Mouse (Mus musculus) midbrain, embryonic 10.5 days (tissue): ENCODE data around the gene Gm42669. TPM values are rescaled to one million over a fixed set of nuclear protein-coding genes. Genes with fewer than 3 reads are reported as not detected.

ENCODE experiments used
- DNase-seq: peaks from one replicate; pipeline ENCODE4 v3.0.0-alpha.2; 2017; ENCODE audit warnings: low spot score
- H3K27ac ChIP-seq: fragments of 300-500 bp; sonication (generic); replicated peaks from 2 replicates; pipeline ENCODE4 v1.5.1; 2016; ENCODE audit warnings: mild to moderate bottlenecking
- H3K27me3 ChIP-seq: fragments of 300-500 bp; sonication (generic); 2 replicates; pipeline ENCODE4 v1.6.1; 2016; ENCODE audit warnings: low read depth, mild to moderate bottlenecking; ENCODE audit not compliant: poor library complexity, severe bottlenecking
- H3K36me3 ChIP-seq: fragments of 300-500 bp; sonication (generic); 2 replicates; pipeline ENCODE4 v1.6.1; 2016; ENCODE audit warnings: mild to moderate bottlenecking, moderate library complexity
- H3K4me1 ChIP-seq: fragments of 300-500 bp; sonication (generic); 2 replicates; pipeline ENCODE4 v1.6.1; 2016
- H3K4me3 ChIP-seq: fragments of 300-500 bp; sonication (generic); 2 replicates; pipeline ENCODE4 v1.5.1; 2016; ENCODE audit warnings: mild to moderate bottlenecking, moderate library complexity
- H3K9me3 ChIP-seq: fragments of 300-500 bp; sonication (generic); replicated peaks from 2 replicates; pipeline ENCODE4 v1.6.1; 2016; ENCODE audit warnings: mild to moderate bottlenecking
- WGBS: fragments of 180-500 bp; shearing (Covaris S2); methylation state at CpG from one replicate; pipeline ENCODE4 v1.1.7; 2016; 5-methylcytosine and 5-hydroxymethylcytosine counted together
- polyA plus RNA-seq: library from polyadenylated mRNA; unstranded; fragments of >200 nt; fragmentation: Nextera tagmentation; extraction: Ambion mirVana; gene quantifications from 2 replicates; pipeline ENCODE4 v1.2.1, GENCODE M21; 2016

Gm42669 gene
- polyA plus RNA-seq, 1 experiment from 2014 or later, result 0.15 TPM

- Histone ChIP-seq H3K27me3 (no peaks in the 10 kb centered on the region), H3K27ac (no peak overlapping the region), H3K4me1 (peaks cover 19% of the 10 kb centered on the region), H3K36me3 (peaks cover 11% of the 10 kb centered on the region), H3K4me3 (no peak overlapping the region), H3K9me3 (no peaks in the 10 kb centered on the region)
- no peak for DNase-seq
- 73% methylated on average over 5 of the region's 5 CpGs for WGBS
Observed at GRCm38 (mm10) chr5:107498806-107499310, 8.6 kb upstream of the Gm42669 start.

GRCm38 (mm10) chr5:107499891-107500535 is 7.4 kb upstream of the Gm42669 start:
- Histone ChIP-seq H3K36me3 (peaks cover 10% of the 10 kb centered on the region), H3K27me3 (no peaks in the 10 kb centered on the region), H3K9me3 (no peaks in the 10 kb centered on the region), H3K4me1 (peaks cover 19% of the 10 kb centered on the region), H3K4me3 (no peak overlapping the region), H3K27ac (no peak overlapping the region)
- WGBS, result 93% methylated on average over 5 of the region's 5 CpGs
- no peak for DNase-seq

DNA sequence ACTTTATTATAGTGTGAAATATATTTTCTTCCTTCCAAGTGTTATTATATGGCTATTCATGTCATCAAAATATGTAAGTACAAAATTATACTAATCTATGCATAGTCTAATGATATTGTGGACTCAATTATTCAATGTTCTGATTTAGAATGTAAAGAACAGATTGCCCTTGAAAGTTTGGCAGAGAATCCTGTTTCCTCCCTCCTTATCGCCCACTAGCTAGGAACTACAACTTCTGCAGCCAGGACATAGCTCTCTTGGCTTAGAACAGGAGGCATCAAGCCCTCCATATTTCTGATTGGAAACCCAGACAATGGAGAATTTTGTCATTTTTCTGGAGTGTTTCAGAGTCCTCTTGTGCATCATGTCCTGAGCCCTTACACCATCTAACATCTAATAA is 6.7 kb upstream of the Gm42669 start:
- Histone ChIP-seq H3K9me3 (no peaks in the 10 kb centered on the region), H3K36me3 (peaks cover 10% of the 10 kb centered on the region), H3K27me3 (no peaks in the 10 kb centered on the region), H3K27ac (no peak overlapping the region), H3K4me3 (no peak overlapping the region), H3K4me1 (peaks cover 19% of the 10 kb centered on the region)
- DNase-seq, result no peak
- 90% methylated on average over 1 of the region's 1 CpGs for WGBS

GRCm38 (mm10) chr5:107510503-107510902 is 3.1 kb downstream of the Gm42669 start:
- Histone ChIP-seq H3K4me1 (no peaks in the 10 kb centered on the region), H3K27ac (no peak overlapping the region), H3K27me3 (no peaks in the 10 kb centered on the region), H3K36me3 (peaks cover 11% of the 10 kb centered on the region), H3K9me3 (no peaks in the 10 kb centered on the region), H3K4me3 (no peak overlapping the region)
- 88% methylated on average over 10 of the region's 10 CpGs for WGBS
- DNase-seq, result no peak

- Histone ChIP-seq H3K4me3 (no peak overlapping the region), H3K9me3 (no peaks in the 10 kb centered on the region), H3K4me1 (no peaks in the 10 kb centered on the region), H3K27ac (no peak overlapping the region), H3K36me3 (peaks cover 11% of the 10 kb centered on the region), H3K27me3 (no peaks in the 10 kb centered on the region)
- no peak for DNase-seq
- WGBS, result 57% methylated on average over 2 of the region's 2 CpGs
Observed at GRCm38 (mm10) chr5:107511326-107511725, 3.9 kb downstream of the Gm42669 start.

GRCm38 (mm10) chr5:107513583-107513982 is 6.2 kb downstream of the Gm42669 start:
- H3K27ac ChIP-seq, result no peak overlapping the region
- H3K4me3 ChIP-seq, result no peak overlapping the region
- WGBS, result 55% methylated on average over 7 of the region's 7 CpGs

GRCm38 (mm10) chr5:107515453-107515852 is 8.0 kb downstream of the Gm42669 start:
- 88% methylated on average over 3 of the region's 3 CpGs for WGBS
- Histone ChIP-seq H3K27ac (no peak overlapping the region), H3K4me1 (no peaks in the 10 kb centered on the region), H3K9me3 (no peaks in the 10 kb centered on the region), H3K27me3 (no peaks in the 10 kb centered on the region), H3K36me3 (no peaks in the 10 kb centered on the region), H3K4me3 (no peak overlapping the region)
- DNase-seq, result no peak

More at GRCm38 (mm10) chr5:107513583-107513982, 6.2 kb downstream of the Gm42669 start:
- DNase-seq, result peak; percentile 32
- H3K9me3 ChIP-seq, result no peaks in the 10 kb centered on the region
- H3K27me3 ChIP-seq, result no peaks in the 10 kb centered on the region
- H3K4me1 ChIP-seq, result no peaks in the 10 kb centered on the region
- no peaks in the 10 kb centered on the region for H3K36me3 ChIP-seq

GRCm38 (mm10) chr5:107516087-107516486 is 8.7 kb downstream of the Gm42669 start:
- Histone ChIP-seq H3K27ac (no peak overlapping the region), H3K36me3 (no peaks in the 10 kb centered on the region), H3K4me1 (no peaks in the 10 kb centered on the region), H3K4me3 (no peak overlapping the region), H3K9me3 (no peaks in the 10 kb centered on the region), H3K27me3 (no peaks in the 10 kb centered on the region)
- WGBS, result 95% methylated on average over 1 of the region's 1 CpGs
- DNase-seq, result no peak

- Histone ChIP-seq H3K36me3 (no peaks in the 10 kb centered on the region), H3K27ac (no peak overlapping the region), H3K4me1 (no peaks in the 10 kb centered on the region), H3K4me3 (no peak overlapping the region), H3K9me3 (no peaks in the 10 kb centered on the region), H3K27me3 (no peaks in the 10 kb centered on the region)
- no peak for DNase-seq
- 96% methylated on average over 4 of the region's 4 CpGs for WGBS
Observed at GRCm38 (mm10) chr5:107518602-107519001, 11.2 kb downstream of the Gm42669 start.

- H3K9me3 ChIP-seq, result no peaks in the 10 kb centered on the region
- H3K27me3 ChIP-seq, result no peaks in the 10 kb centered on the region
- H3K4me3 ChIP-seq, result no peak overlapping the region
- no peak overlapping the region for H3K27ac ChIP-seq
- H3K4me1 ChIP-seq, result no peaks in the 10 kb centered on the region
- DNase-seq, result no peak
- H3K36me3 ChIP-seq, result no peaks in the 10 kb centered on the region
- 89% methylated on average over 6 of the region's 6 CpGs for WGBS
Observed at GRCm38 (mm10) chr5:107521386-107521785, 14.0 kb downstream of the Gm42669 start.

- Histone ChIP-seq H3K9me3 (no peaks in the 10 kb centered on the region), H3K27ac (no peak overlapping the region), H3K4me3 (no peak overlapping the region), H3K27me3 (no peaks in the 10 kb centered on the region), H3K36me3 (no peaks in the 10 kb centered on the region), H3K4me1 (no peaks in the 10 kb centered on the region)
- no peak for DNase-seq
- 86% methylated on average over 7 of the region's 7 CpGs for WGBS
Observed at GRCm38 (mm10) chr5:107521897-107522296, 14.5 kb downstream of the Gm42669 start.

DNA sequence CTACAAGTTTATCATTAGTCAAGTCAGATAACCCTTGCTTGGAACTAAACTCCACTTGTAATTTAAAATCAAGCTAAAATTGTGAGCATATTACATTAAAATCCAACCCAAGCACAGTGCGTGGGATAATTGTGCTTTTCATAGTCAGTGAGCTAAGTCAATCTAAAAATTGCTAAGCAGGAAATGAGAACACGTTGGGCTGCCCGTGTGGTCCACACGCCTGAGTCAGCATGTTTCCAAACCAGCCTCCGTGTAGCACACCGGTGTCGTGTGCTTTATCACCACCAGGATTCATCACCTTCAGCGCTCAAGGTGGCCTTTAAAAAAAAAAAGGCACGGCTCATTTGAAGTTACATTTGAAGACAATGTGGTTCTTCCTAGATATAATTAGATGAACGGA is 16.9 kb downstream of the Gm42669 start:
- Histone ChIP-seq H3K9me3 (no peaks in the 10 kb centered on the region), H3K27ac (no peak overlapping the region), H3K27me3 (no peaks in the 10 kb centered on the region), H3K4me1 (no peaks in the 10 kb centered on the region), H3K36me3 (no peaks in the 10 kb centered on the region), H3K4me3 (no peak overlapping the region)
- 90% methylated on average over 10 of the region's 10 CpGs for WGBS
- DNase-seq, result no peak

DNA sequence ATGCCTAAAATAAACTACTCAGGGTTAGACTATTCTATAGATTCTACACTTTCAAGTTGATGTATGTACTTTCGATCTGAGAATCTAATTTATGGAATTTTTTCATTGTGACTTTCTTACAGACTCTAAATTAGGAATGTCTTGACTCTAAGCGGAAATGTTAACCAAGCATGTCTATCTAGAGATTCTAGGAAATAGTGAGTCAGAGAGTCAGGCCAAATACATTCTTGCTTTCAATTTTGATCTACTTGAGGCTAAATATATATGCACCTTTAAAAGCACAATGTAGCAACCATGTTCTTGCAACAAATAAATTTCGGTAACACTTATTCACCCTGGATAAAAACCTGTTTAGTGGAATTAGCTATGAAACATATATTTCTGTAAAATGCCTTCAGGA is 21.4 kb downstream of the Gm42669 start:
- H3K4me1 ChIP-seq, result no peaks in the 10 kb centered on the region
- no peaks in the 10 kb centered on the region for H3K9me3 ChIP-seq
- no peaks in the 10 kb centered on the region for H3K27me3 ChIP-seq
- no peak overlapping the region for H3K27ac ChIP-seq
- no peak overlapping the region for H3K4me3 ChIP-seq
- no peaks in the 10 kb centered on the region for H3K36me3 ChIP-seq
- 91% methylated on average over 3 of the region's 3 CpGs for WGBS
- DNase-seq, result no peak
